Mouse (Mus musculus) midbrain, embryonic 11.5 days (tissue): ENCODE data around the gene Emc8. TPM values are rescaled to one million over a fixed set of nuclear protein-coding genes. Genes with fewer than 3 reads are reported as not detected.

Source experiments
- ATAC-seq: fragments of 200-750 bp; cut with Nextera tagmentation; 2 replicates; pipeline ENCODE4 v1.8.0; 2017; ENCODE audit warnings: moderate TSS enrichment, moderate library complexity; ENCODE audit not compliant: low FRiP score
- DNase-seq: peaks from one replicate; pipeline ENCODE4 v3.0.0; 2015; ENCODE audit warnings: low spot score; ENCODE audit errors: missing footprints
- H3K27ac ChIP-seq: fragments of 300-500 bp; sonication (generic); 2 replicates; pipeline ENCODE4 v1.5.1; 2014; ENCODE audit warnings: low read depth, low read length
- H3K27me3 ChIP-seq: fragments of 300-500 bp; sonication (generic); 2 replicates; pipeline ENCODE4 v1.6.1; 2014; ENCODE audit warnings: mild to moderate bottlenecking, low read length, moderate library complexity, mixed read lengths; ENCODE audit not compliant: control insufficient read depth, insufficient read depth
- H3K36me3 ChIP-seq: fragments of 300-500 bp; sonication (generic); 2 replicates; pipeline ENCODE4 v1.6.1; 2014; ENCODE audit warnings: mild to moderate bottlenecking, low read length, moderate library complexity, mixed read lengths; ENCODE audit not compliant: control insufficient read depth, insufficient read depth
- H3K4me1 ChIP-seq: fragments of 300-500 bp; sonication (generic); 2 replicates; pipeline ENCODE4 v1.6.1; 2014; ENCODE audit warnings: low read length; ENCODE audit not compliant: control insufficient read depth, insufficient read depth
- H3K4me2 ChIP-seq: fragments of 300-500 bp; sonication (generic); 2 replicates; pipeline ENCODE4 v1.6.1; 2014; ENCODE audit warnings: mild to moderate bottlenecking, moderate library complexity
- H3K4me3 ChIP-seq: fragments of 300-500 bp; sonication (generic); 2 replicates; pipeline ENCODE4 v1.5.1; 2014; ENCODE audit warnings: low read depth, low read length
- H3K9ac ChIP-seq: fragments of 300-500 bp; sonication (generic); 2 replicates; pipeline ENCODE4 v1.6.1; 2014; ENCODE audit warnings: low read length
- H3K9me3 ChIP-seq: fragments of 300-500 bp; sonication (generic); 2 replicates; pipeline ENCODE4 v1.6.1; 2016; ENCODE audit warnings: low read length; ENCODE audit not compliant: control insufficient read depth
- WGBS: fragments of 180-500 bp; shearing (Covaris S2); extraction: QIAGEN DNeasy Blood & Tissue Kit; methylation state at CpG from one replicate; pipeline ENCODE4 v1.1.7; 2014; 5-methylcytosine and 5-hydroxymethylcytosine counted together
- polyA plus RNA-seq: library from polyadenylated mRNA; unstranded; fragments of >200 nt; fragmentation: Nextera tagmentation; extraction: Ambion mirVana; gene quantifications from 2 replicates; pipeline ENCODE4 v1.2.1, GENCODE M21; 2014

Emc8 gene
- polyA plus RNA-seq, 1 experiment from 2014 or later: 292 TPM

DNA sequence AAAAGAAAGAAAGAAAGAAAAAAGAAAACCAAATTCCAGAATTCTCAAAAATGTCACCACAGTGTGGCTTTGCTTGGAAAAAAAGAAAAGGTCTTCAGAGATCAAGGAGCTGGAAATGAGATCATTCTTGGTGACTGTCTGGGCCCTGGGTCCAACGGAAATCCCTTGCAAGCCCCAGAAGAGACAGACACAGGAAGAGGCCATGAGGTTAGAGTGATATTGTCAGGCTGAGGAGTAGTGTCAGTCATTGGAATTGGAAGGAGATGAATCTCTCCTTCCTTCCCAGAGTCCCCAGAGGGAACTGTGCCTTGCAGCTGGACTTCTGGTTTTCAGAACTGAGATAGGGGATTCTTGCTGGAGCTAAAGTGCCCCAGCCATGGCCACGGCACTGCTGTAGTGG, 31.2 kb upstream of the Emc8 start:
- DNase-seq: peak; percentile 75
- WGBS: 87% methylated on average over 2 of the region's 2 CpGs
- ATAC-seq: no peak
- H3K9me3 ChIP-seq: no peaks in the 10 kb centered on the region
- H3K9ac ChIP-seq: no peak overlapping the region
- H3K4me3 ChIP-seq: no peak overlapping the region
- H3K27me3 ChIP-seq: no peaks in the 10 kb centered on the region
- no peak overlapping the region for H3K4me2 ChIP-seq
- no peaks in the 10 kb centered on the region for H3K36me3 ChIP-seq
- H3K4me1 ChIP-seq: no peaks in the 10 kb centered on the region; the same call in 1 of the 2 replicates
- H3K27ac ChIP-seq: no peak overlapping the region

DNA sequence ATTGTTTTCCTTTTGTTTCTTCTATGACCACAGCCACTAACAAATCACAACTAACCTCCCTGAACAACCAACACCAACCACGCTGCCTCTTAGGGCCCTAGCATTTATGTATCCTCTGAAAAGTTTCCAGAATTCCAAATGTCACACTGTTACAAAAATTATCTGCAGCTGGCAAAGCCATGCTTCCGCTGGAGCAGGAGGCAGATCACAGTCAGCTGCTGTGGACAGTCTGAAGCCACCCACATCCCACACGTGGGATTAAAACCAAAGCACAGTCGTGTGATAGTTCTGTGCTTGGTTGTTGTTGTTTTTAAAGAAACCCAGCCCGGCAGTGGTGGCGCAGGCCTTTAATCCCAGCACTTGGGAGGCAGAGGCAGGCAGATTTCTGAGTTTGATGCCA, 30.7 kb upstream of the Emc8 start:
- no peaks in the 10 kb centered on the region for H3K9me3 ChIP-seq
- no peak overlapping the region for H3K27ac ChIP-seq
- ATAC-seq (no peak), DNase-seq (peak; percentile 51)
- H3K4me1 ChIP-seq: no peaks in the 10 kb centered on the region; the same call in 1 of the 2 replicates
- H3K4me3 ChIP-seq: no peak overlapping the region
- 80% methylated on average over 6 of the region's 6 CpGs for WGBS
- no peak overlapping the region for H3K4me2 ChIP-seq
- H3K27me3 ChIP-seq: no peaks in the 10 kb centered on the region
- H3K36me3 ChIP-seq: no peaks in the 10 kb centered on the region
- no peak overlapping the region for H3K9ac ChIP-seq

DNA sequence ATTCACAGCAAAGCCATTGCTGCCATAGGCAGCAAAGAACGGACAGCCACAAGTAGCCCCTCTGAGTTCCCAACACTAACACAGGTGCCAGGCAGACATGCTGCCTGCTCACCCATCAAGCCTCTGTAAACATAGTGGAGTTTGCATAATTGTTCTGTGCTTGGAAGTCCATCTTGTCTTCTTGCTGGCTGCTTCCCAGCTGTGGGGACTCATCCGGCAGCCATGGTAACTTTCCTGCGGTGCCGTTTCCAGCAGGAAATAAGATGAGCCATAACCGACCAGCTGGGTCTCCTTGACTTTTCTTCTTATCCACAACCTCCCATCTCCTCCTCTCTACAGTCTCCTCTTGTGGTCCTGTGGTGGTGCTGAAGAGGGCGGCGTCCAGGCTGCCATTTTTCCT, 30.1 kb upstream of the Emc8 start:
- WGBS: 92% methylated on average over 7 of the region's 7 CpGs
- Histone ChIP-seq H3K9ac (no peak overlapping the region), H3K9me3 (no peaks in the 10 kb centered on the region), H3K4me1 (no peaks in the 10 kb centered on the region; the same call in 1 of the 2 replicates), H3K27me3 (no peaks in the 10 kb centered on the region), H3K4me3 (no peak overlapping the region), H3K36me3 (no peaks in the 10 kb centered on the region), H3K4me2 (no peak overlapping the region), H3K27ac (no peak overlapping the region)
- DNase-seq (no peak), ATAC-seq (no peak)

DNA sequence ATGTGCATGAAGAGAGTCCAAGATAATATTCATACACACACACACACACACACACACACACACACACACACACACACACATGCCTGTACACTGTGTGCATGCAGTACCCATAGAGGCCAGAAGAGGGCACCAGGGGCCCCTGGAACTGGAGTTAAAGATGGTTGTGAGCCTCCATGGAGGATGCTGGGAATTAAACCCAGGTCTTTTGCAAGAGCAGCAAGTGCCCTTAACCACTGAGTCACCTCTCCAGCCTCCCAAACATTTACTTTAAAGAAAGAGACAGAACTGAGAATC, 29.6 kb upstream of the Emc8 start:
- Histone ChIP-seq H3K9ac (no peak overlapping the region), H3K36me3 (no peaks in the 10 kb centered on the region), H3K9me3 (no peaks in the 10 kb centered on the region), H3K27ac (no peak overlapping the region), H3K27me3 (no peaks in the 10 kb centered on the region), H3K4me1 (no peaks in the 10 kb centered on the region; the same call in 1 of the 2 replicates), H3K4me2 (no peak overlapping the region), H3K4me3 (no peak overlapping the region)
- peak; percentile 73 for DNase-seq
- ATAC-seq: no peak

DNA sequence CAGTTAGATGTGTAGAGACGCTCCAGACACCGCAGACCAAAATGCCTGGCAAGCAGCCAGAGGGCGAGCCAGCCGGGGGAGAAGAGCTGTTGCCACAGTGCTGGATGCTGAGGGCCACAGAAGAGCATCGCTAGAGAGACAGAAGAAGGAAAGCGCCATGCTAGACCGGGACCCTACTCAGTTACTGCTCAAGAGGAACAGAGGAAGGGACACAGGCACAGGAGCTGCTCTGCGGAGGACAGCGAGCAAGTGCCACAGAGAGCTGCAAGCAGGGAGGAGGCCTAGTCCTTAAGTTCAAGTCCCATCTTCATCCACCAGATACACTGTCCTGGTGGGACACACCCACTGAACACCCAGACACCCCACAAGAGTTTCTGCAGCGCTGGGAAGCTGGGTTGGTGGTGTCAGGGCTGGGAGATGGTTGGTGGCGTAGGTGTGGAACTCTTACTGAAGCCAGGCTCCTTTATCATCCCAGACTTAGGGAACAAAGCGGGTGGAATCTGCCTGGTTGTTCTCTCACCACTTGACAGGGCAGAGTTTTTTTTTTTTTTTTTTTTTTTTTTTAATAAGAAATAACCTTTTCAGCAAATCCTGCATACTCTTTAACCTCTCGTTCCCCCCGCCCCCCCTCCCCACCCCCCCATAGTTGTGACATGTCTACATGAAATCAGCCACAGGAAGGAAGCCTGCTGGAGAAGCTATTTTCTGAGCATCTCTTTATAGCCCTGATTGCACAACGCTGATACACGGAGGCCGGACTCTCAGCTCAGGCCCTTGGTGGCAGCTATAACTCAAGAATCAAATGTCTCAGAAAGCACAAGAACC, 29.0 kb upstream of the Emc8 start:
- Histone ChIP-seq H3K9ac (no peak overlapping the region), H3K36me3 (no peaks in the 10 kb centered on the region), H3K4me3 (no peak overlapping the region), H3K27ac (no peak overlapping the region), H3K4me2 (no peak overlapping the region), H3K27me3 (no peaks in the 10 kb centered on the region), H3K4me1 (no peaks in the 10 kb centered on the region; the same call in 1 of the 2 replicates), H3K9me3 (no peaks in the 10 kb centered on the region)
- DNase-seq (peak; percentile 69), ATAC-seq (no peak)
- 88% methylated on average over 17 of the region's 17 CpGs for WGBS

DNA sequence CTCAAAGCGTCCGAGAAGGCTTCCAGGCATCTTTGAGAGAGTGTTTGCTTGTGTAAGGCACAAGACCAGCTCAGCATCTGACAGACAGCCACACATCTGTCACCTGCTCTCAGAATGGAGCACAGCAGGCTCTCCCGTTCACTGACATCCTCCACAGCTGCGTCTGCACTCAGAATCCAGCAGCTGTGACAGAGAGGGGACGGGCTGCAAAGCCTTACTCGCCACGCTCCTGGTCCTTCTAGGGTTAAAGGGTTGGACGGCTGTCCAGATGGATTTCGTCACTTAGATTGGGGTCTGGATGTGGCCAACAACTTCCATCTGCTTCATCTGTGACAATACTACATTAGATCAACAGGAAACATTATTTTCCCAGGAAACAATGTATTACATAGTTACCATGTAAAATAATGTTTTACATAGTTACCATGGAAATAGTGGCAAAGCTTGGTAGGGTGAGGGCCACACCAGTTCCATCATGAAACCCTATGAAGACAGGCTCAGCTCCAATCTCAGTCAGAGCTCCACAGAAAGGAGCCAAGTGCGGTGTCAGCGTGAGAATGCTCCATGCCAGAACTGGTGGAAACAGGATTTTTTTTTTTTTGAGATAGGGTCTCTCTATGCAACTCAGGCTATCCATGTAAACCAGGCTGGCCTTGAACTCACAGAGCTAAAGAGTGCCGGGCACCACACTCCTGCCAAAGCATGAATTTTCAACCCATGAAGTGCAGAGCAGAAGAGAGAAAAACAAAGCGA, 28.2 kb upstream of the Emc8 start:
- Histone ChIP-seq H3K4me1 (no peaks in the 10 kb centered on the region; the same call in 1 of the 2 replicates), H3K4me3 (no peak overlapping the region), H3K27ac (no peak overlapping the region), H3K9ac (no peak overlapping the region), H3K9me3 (no peaks in the 10 kb centered on the region), H3K4me2 (no peak overlapping the region), H3K36me3 (no peaks in the 10 kb centered on the region), H3K27me3 (no peaks in the 10 kb centered on the region)
- ATAC-seq (no peak), DNase-seq (peak; percentile 47)
- WGBS: 63% methylated on average over 13 of the region's 13 CpGs

DNA sequence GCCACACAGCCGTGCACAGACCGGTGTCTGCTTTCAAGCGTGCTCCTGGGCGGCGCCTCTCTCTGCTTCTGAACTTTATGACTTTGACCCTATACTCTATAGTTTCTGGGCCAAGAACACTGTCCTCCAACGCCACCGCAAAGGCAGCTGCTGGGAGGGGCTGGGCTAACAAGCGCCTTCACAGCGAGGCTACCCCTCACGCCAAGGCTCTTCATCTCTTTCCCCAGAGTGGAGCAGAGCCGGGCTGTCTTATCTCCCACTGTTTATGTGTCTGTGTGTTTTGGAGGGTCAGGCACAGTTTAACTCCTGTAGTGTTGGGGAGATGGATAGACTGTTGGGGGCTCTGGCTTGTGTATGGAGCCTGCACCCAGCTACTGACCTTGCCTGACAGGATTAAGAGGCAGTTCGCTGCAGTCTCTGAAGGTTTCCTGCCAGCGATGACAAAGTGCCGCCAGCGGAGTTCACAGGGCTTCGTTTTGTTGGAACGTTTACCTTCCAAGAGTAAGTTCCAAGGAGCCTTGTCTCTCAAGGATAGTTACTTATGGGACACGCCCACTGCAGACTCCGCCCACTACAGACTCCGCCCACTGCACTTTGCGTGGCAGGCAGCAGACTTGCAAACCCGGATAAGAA, 25.6 kb upstream of the Emc8 start:
- H3K4me3 ChIP-seq: no peak overlapping the region
- ATAC-seq: no peak
- DNase-seq: peak; percentile 83
- H3K27ac ChIP-seq: no peak overlapping the region
- no peak overlapping the region for H3K9ac ChIP-seq
- H3K4me1 ChIP-seq: no peaks in the 10 kb centered on the region; the same call in 1 of the 2 replicates
- H3K9me3 ChIP-seq: no peaks in the 10 kb centered on the region
- H3K4me2 ChIP-seq: no peak overlapping the region
- 59% methylated on average over 22 of the region's 22 CpGs for WGBS
- no peaks in the 10 kb centered on the region for H3K27me3 ChIP-seq
- H3K36me3 ChIP-seq: no peaks in the 10 kb centered on the region

DNA sequence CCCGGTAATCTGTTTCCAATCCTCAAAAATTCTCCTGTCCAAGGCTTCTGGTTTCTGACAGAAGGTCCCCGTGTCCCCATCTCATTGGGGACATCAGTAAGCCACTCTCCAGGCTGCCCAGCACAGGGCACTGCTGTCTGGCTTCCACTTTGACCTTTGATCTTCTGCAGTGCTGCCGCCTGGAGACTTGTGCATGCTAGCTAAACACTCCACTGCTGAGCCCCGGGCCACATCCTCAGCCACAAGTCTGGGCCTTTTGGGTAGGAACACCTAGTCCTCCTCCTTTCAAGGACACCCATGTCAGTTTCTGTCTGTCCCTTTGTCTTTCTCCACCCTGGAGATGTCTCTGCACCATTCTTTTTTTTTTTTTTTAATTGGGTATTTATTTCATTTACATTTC, 24.6 kb upstream of the Emc8 start:
- ATAC-seq: no peak
- Histone ChIP-seq H3K9ac (no peak overlapping the region), H3K27me3 (no peaks in the 10 kb centered on the region), H3K27ac (no peak overlapping the region), H3K36me3 (no peaks in the 10 kb centered on the region), H3K4me2 (no peak overlapping the region), H3K4me1 (no peaks in the 10 kb centered on the region; the same call in 1 of the 2 replicates), H3K9me3 (no peaks in the 10 kb centered on the region), H3K4me3 (no peak overlapping the region)
- DNase-seq: peak; percentile 67
- WGBS: 63% methylated on average over 4 of the region's 4 CpGs

DNA sequence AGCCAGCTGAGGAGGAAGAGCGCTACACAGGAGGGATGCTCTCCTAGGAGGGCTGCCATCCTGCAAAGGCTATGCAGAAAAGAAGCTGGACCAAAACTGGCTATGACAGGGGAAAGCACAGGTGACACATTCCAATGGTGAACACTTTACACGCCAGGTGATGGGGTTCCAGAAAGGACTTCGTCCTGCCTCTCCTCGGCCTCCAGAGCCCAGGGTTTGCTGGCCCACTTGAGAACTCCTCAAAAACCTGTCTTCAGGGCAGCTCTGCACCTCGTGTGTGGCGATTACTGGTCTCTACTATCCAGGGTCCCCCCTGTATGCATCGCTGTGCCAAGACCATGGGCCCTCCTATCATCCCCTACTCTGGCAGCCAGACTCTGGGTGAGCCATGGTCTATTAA, 20.1 kb upstream of the Emc8 start:
- 85% methylated on average over 7 of the region's 7 CpGs for WGBS
- Histone ChIP-seq H3K9ac (no peak overlapping the region), H3K4me1 (no peaks in the 10 kb centered on the region), H3K27ac (no peak overlapping the region), H3K27me3 (no peaks in the 10 kb centered on the region), H3K4me2 (no peak overlapping the region), H3K36me3 (no peaks in the 10 kb centered on the region), H3K9me3 (no peaks in the 10 kb centered on the region), H3K4me3 (no peak overlapping the region)
- DNase-seq (no peak), ATAC-seq (no peak)
